Mouse (Mus musculus) kidney, postnatal 25 days (tissue): ENCODE measurements around the gene Adk.
A peak's percentile ranks its signal among the peaks of the same experiment; 100 is the strongest.
"Not testable (repeated sequence)": the region's sequence is repeated elsewhere in the genome, so short reads cannot be mapped to it uniquely, and the experiment has no call there.

Source experiments
- DNase-seq, 2 experiments: peaks; one replicate each; pipeline ENCODE4 v3.0.0; 2021; ENCODE audit warnings: mixed read lengths in 2 of 2

The Adk gene

GRCm38 (mm10) chr14:21441772-21442533 lies 389.6 kb downstream of the Adk start:
- DNase-seq: no peak

- no peak for DNase-seq
These were observed 400.2 kb downstream of the Adk start for GRCm38 (mm10) chr14:21452581-21452980.

GRCm38 (mm10) chr14:21453896-21454295 lies 401.5 kb downstream of the Adk start:
- DNase-seq: no peak

GRCm38 (mm10) chr14:21455654-21456350 lies 403.4 kb downstream of the Adk start:
- no peak for DNase-seq

GRCm38 (mm10) chr14:21456526-21456925 lies 404.2 kb downstream of the Adk start:
- DNase-seq: no peak

- no peak for DNase-seq
These were observed 405.5 kb downstream of the Adk start for GRCm38 (mm10) chr14:21457876-21458275.

- no peak for DNase-seq
These were observed 406.3 kb downstream of the Adk start for GRCm38 (mm10) chr14:21458696-21459095.

- no peak for DNase-seq
These were observed 406.8 kb downstream of the Adk start for GRCm38 (mm10) chr14:21459163-21459562.

- no peak for DNase-seq
These were observed 410.0 kb downstream of the Adk start for GRCm38 (mm10) chr14:21462398-21462797.

GRCm38 (mm10) chr14:21463117-21463712 lies 410.8 kb downstream of the Adk start:
- DNase-seq: no peak

- no peak for DNase-seq
These were observed 418.0 kb downstream of the Adk start for GRCm38 (mm10) chr14:21470386-21470785.

GRCm38 (mm10) chr14:21471975-21472374 lies 419.6 kb downstream of the Adk start:
- no peak for DNase-seq

- DNase-seq: not testable (repeated sequence)
These were observed 422.3 kb downstream of the Adk start for GRCm38 (mm10) chr14:21474593-21475132.

GRCm38 (mm10) chr14:21477181-21477580 lies 424.8 kb downstream of the Adk start:
- DNase-seq: peak; percentile 49 to 72

- DNase-seq: no peak
These were observed 427.2 kb downstream of the Adk start for GRCm38 (mm10) chr14:21479566-21479965.

- DNase-seq: no peak
These were observed 427.8 kb downstream of the Adk start for GRCm38 (mm10) chr14:21480191-21480590.

- DNase-seq: no peak
These were observed 428.9 kb downstream of the Adk start, which contains the start of gene Kat6b for GRCm38 (mm10) chr14:21481231-21481630. Gene Kat6b (plus strand): TSS chr14:21481434.

GRCm38 (mm10) chr14:21484199-21484598 lies 431.8 kb downstream of the Adk start:
- DNase-seq: no peak

- DNase-seq: no peak
These were observed 432.3 kb downstream of the Adk start for GRCm38 (mm10) chr14:21484693-21485092.

- DNase-seq: no peak
These were observed 433.7 kb downstream of the Adk start for GRCm38 (mm10) chr14:21485961-21486520.

- not testable (repeated sequence) for DNase-seq
These were observed 434.8 kb downstream of the Adk start for GRCm38 (mm10) chr14:21487135-21487534.

GRCm38 (mm10) chr14:21488426-21489115 lies 436.2 kb downstream of the Adk start:
- DNase-seq: not testable (repeated sequence)

GRCm38 (mm10) chr14:21489116-21489485 lies 436.7 kb downstream of the Adk start:
- no peak for DNase-seq
